Mouse (Mus musculus): Measurements from ENCODE around the gene Nr1d1.
A peak's percentile ranks its signal among the peaks of the same experiment; 100 is the strongest.

Nr1d1 gene

GRCm38 (mm10) chr11:98774582-98775347 is at the start of gene Nr1d1:
Gene Nr1d1, minus strand, starts transcription at chr11:98775333.
- DNase-seq (ENCODE audit: low spot score): no peak

- DNase-seq (ENCODE audit: low spot score): no peak
Observed at GRCm38 (mm10) chr11:98820968-98821367, 45.8 kb upstream of the Nr1d1 start.

DNA sequence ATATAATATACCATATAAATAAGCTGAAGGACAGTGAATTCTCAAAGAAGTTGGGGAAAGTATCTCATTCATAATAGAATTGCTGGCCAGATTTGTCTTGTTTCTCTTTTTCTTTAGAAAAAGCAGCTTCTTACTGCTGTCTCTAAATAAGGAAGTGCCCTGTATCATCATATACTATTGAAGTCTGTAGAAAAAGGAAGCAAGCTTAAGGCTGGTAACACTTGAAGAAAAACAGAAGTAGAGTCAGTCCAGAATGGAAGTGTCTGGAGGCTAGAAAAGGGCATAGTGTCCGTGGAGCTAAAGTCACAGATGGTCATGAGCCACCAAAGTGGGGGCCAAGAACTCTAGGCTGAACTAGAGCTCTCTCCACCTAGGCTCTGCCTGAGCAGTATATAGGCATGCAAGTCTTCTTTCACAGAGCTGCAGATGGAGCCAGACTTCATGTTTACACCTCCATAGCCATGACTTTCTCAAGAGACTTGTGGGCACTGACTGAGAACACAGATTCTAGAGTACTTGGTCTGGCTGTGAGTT is 41.6 kb upstream of the Nr1d1 start:
- no peak for DNase-seq (ENCODE audit: low spot score)

- DNase-seq (ENCODE audit: low spot score): no peak
Observed at GRCm38 (mm10) chr11:98810686-98811085, 35.6 kb upstream of the Nr1d1 start.

- DNase-seq (ENCODE audit: low spot score): peak; percentile 98
Observed at GRCm38 (mm10) chr11:98809457-98810290, 34.5 kb upstream of the Nr1d1 start.

GRCm38 (mm10) chr11:98808417-98808816 is 33.3 kb upstream of the Nr1d1 start:
- DNase-seq (ENCODE audit: low spot score): peak; percentile 31

GRCm38 (mm10) chr11:98804605-98805004 is 29.5 kb upstream of the Nr1d1 start, which contains the start of gene Casc3:
Gene Casc3, plus strand, starts transcription at chr11:98804905.
- DNase-seq (ENCODE audit: low spot score): no peak

GRCm38 (mm10) chr11:98797909-98798308 is 22.8 kb upstream of the Nr1d1 start:
- DNase-seq (ENCODE audit: low spot score): no peak

GRCm38 (mm10) chr11:98797306-98797705 is 22.2 kb upstream of the Nr1d1 start:
- no peak for DNase-seq (ENCODE audit: low spot score)

DNA sequence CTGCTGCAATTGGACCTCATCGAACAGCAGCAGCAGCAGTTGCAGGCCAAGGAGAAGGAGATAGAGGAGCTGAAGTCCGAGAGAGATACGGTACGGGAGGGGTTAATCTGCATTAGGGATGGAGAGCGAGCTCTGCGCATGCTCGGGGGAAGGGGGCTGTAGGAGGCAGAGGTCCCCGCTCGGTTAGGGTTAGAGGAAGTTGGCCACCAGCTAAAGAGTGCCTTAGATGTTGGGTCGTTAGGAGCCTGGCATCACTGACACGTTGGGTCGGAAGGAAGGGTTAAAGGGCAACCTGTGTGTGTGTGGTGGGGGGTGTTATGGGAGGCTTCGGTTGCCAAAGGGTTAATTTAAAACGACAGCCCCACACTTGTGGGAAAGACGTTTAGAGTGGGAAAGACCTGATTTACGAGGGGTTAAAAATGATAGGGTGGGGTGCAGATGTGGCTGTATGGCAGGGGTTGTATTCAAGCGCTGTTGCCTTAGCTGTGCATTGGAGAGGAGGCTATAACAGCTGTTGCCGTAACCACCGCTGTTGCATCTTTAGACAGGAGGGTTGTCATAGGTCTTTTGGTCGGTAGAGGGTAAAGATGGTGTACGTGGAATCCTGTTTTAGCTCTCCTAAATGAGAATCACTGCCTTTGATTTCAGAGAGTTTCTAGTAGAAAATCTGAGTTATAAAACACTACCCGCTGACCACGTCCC is 21.5 kb upstream of the Nr1d1 start:
- peak; percentile 69 for DNase-seq (ENCODE audit: low spot score)

DNA sequence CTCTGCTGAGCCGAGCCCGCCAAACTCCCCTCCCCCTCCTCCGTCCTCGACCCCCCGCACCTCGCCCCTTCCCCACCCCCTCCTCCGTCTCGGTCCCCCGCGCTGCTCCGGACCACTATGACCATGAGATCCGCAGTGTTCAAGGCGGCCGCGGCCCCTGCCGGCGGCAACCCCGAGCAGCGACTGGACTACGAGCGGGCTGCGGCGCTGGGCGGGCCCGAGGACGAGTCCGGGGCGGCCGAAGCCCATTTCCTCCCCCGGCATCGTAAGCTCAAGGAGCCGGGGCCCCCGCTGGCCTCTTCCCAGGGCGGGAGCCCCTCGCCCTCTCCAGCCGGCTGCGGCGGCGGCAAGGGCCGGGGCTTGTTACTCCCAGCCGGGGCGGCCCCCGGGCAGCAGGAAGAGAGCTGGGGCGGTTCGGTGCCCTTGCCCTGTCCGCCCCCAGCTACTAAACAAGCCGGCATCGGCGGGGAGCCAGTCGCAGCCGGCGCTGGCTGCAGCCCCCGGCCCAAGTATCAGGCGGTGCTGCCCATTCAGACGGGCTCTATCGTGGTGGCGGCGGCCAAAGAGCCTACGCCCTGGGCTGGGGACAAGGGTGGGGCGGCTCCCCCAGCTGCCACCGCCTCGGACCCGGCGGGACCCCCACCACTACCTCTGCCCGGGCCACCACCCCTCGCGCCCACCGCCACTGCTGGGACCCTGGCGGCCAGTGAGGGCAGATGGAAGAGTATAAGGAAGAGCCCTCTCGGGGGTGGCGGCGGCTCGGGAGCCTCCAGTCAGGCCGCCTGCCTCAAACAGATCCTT is 20.8 kb upstream of the Nr1d1 start:
- DNase-seq (ENCODE audit: low spot score): peak; percentile 73

GRCm38 (mm10) chr11:98795015-98795713 is 20.0 kb upstream of the Nr1d1 start, which contains the start of gene Msl1:
Gene Msl1, plus strand, starts transcription at chr11:98795516.
- peak; percentile 87 for DNase-seq (ENCODE audit: low spot score)

DNA sequence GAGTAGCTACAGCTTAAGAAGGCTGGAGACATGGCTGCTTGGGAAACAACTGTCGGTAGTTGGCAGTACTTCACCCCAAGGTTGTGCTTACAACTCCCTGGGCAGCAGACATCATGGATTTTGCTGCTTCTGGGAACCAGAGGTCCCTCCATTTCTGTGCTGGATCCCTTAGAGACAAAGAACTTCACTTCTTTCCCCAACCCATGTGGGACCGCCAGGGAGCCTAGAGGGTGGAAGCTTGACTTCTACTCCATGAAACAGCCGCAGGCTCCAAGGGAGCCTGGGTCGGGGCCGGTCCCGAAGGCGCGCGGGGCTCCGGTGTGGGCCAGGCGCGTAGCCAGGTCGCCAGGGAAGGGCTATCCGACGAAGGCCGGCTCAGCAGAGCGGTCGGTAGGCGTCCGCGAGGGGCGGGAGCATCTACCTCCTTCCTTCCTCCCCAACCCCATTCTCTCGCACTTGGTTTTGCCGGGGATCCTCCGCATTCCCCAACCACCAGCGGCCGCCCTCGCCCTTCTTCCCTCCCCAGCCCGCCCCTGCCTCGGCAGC is 19.4 kb upstream of the Nr1d1 start:
- peak; percentile 79 for DNase-seq (ENCODE audit: low spot score)

- no peak for DNase-seq (ENCODE audit: low spot score)
Observed at GRCm38 (mm10) chr11:98792081-98792480, 16.9 kb upstream of the Nr1d1 start.

- DNase-seq (ENCODE audit: low spot score): no peak
Observed at GRCm38 (mm10) chr11:98791448-98791847, 16.3 kb upstream of the Nr1d1 start.

GRCm38 (mm10) chr11:98790631-98791205 is 15.6 kb upstream of the Nr1d1 start:
- no peak for DNase-seq (ENCODE audit: low spot score)

DNA sequence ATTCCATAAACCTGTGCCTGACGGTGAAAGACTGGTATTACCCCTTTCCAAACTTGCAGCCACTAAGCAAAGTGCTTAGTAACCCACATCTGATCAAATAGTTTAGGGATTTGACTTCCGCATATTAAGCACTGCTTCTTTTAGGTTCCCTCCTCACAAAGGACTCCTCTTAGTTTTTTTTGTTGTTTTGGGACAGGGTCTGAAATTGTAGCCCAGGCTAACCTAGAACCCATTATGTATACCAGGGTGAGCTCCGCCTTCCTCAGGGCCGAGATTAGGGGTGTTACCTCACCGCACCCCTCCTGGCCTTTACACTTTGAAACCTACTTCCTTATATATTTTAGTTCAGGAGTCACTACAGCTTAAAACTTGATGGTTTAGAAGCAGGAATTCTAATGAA is 14.7 kb upstream of the Nr1d1 start:
- DNase-seq (ENCODE audit: low spot score): no peak

DNA sequence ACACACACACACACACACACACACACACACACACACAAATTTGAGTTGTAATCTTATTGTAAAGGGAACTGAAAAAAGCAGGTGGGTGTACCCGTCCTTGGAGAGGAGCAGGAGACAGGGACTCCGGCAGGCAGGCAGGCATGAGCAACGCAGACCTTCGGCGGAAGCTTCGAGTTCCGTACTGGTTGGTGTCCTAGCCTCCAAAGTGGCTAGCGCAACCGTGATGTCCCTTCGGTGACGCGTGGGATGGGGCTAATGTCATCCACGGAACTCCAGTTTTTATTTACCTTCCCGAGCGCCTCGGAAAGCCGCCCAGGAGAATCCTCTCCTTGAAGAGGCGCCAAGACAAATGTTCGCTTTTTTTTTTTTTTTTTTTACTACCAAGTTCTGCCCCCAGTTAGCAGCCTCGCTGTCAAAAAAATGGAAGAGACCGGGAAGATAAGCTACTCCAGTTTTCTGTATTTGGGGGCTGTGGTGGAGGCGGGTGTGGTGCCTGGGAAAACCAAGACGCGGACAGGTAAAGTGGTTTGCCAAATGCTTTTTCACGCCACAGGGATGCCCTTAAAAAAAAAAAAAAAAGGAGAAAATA is 14.2 kb upstream of the Nr1d1 start:
- DNase-seq (ENCODE audit: low spot score): peak; percentile 38

DNA sequence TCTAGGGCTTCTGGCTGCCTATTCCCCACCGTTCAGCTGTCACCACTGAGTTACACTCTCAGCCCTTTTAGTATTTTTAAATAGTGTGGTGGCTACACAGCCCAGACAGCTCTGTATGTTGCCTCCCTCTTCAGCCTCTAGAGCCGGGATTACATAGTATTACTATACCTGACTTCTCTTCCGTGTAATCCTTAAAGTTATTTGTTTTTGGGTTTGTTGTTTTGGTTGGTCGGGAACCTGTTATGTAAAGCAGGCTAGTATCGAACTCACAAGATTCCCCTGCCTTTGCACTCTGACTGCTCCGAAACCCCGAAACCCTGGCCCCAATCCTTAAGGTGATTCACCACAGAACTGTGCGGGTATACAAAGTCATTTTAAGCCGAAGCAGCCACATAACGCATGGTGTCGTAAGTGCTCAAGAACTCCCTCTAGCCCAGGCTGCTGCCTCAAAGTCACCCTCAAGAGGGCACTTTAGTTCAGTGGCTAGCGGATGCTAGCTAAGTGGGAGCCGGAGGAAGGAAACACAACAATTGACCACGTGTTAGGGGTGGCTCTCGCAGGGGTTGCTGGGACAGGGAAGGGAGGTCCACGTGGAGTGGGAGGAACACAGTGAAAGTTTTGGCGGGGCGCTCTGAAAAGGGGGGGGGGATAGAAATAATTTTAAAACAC is 13.6 kb upstream of the Nr1d1 start:
- peak; percentile 94 for DNase-seq (ENCODE audit: low spot score)
